Mouse (Mus musculus) erythroblast, embryonic 14.5 days (primary cell): ENCODE results near the gene Gpx6.

Experiments
- GATA1 ChIP-seq: IDR thresholded peaks from 2 replicates; pipeline ENCODE4 v1.6.1; 2012; ENCODE audit warnings: low read length, inconsistent platforms, mixed read lengths
- TAL1 ChIP-seq: IDR thresholded peaks from 3 replicates; pipeline ENCODE4 v1.6.1; 2012; ENCODE audit warnings: low read length, inconsistent platforms, mixed read lengths

GRCm38 (mm10) chr13:21292631-21293030 lies 19.3 kb upstream of the Gpx6 start, which contains the start of gene Gpx5:
- TF ChIP-seq TAL1: no peak
- TF ChIP-seq GATA1: no peak
